Mouse (Mus musculus) urinary bladder, adult 2 months (tissue): ENCODE data around the gene Nek9. TPM values are rescaled to one million over a fixed set of nuclear protein-coding genes. Genes with fewer than 3 reads are reported as not detected.
"Not testable (repeated sequence)": the region's sequence is repeated elsewhere in the genome, so short reads cannot be mapped to it uniquely, and the experiment has no call there.

Source experiments
- DNase-seq: peaks from one replicate; pipeline ENCODE4 v3.0.0; 2022; ENCODE audit warnings: low spot score
- polyA plus RNA-seq: library from polyadenylated mRNA; depleted of rRNA; stranded (reverse); fragments of >200 nt; gene quantifications from 2 replicates; pipeline ENCODE4 v1.2.3, GENCODE M21; 2012

Nek9 gene
- polyA plus RNA-seq, 1 experiment: 54.2 TPM

DNA sequence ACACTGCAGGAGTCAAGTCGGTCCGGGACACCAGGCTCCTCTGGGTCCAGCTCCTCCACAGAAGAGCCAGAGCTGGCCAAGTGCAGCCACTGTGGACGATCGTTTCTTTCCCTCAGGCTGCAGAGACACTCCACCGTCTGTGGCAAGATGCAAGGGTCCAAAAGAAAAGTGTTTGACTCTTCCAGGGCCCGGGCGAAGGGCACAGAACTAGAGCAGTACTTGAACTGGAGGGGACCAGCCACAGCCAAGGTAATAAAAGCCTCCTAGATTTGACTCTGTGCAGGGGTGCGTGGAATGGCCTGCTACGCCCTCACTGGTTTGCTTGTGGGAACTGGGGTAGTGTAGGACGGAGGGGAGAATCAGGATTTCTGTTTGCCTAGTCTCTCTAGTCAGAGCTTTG lies 48.5 kb downstream of the Nek9 start:
- no peak for DNase-seq

DNA sequence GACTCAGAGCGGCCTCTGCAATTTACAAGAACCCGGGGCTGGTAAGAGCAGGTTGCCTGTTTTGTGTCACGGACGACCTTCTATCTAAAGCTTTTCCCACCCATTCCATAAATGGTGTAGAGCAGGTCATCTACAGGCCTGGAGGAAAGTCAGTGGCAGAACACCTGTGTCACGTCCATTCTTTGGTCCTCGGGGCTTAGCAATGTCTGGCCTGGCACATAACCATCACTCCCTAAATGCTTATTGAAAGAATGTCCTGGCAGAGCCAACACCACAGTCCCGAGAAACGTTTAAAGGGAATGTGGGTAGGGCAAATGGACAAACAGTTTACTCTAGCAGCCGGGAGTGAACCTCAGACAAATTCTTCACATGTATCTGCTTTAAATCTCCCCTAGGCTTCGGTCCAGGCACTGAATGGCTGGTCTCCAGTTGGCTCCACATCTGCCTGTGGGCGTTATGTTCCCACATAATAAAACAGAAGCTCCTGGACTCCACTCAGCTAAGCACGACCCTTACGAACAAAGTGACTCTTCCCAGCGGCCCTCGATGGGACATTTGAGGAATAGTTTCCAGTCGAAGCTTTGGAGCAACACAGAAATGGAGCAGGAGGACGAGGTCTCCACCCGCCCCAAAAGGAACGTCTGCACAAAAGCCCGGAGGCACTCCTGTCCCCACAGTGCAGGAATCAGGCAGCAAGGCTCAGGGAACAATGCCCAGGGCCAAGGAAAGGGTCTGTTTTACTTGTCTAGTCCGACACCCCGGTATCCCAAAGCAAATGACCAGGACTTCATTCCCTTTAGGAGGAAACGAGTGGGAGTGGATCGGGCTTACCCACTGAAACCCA lies 49.8 kb downstream of the Nek9 start:
- DNase-seq: no peak

DNA sequence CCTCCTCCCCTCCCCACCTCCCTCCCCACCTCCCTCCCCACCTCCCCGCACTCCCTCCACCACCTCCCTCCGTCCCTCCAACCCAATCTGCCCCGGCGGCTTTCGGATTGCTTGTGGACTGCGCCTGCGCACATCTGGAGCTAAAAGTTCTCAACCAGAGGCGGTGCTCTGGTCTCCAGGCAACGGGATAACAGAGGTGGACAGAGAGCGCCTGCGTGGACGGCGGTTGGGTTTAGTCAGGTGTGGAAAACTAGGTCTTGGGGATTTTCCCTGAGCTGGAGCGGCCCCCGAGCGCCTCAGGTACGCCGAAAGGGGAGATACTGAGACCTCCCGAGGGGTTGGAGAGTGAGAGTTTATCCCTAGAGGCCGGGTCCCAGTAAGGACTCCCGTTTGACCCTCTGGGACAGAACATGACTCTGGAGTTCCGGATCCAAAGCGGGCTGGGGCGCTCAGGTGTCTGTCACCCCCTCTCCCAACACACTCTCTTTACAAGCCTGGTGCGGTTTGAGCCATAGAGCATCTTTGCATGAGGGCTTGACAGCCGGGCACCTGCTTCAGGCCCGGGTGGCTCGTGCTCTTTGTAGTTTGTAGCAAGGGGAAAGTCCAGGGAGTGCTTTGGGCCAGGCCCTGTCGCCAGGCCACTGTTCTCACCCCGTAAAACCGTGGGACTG lies 50.5 kb downstream of the Nek9 start, which contains the start of gene Zc2hc1c:
Zc2hc1c (plus strand) TSS at position 106 of the 671 bp plus-strand sequence.
- peak; percentile 67 for DNase-seq

DNA sequence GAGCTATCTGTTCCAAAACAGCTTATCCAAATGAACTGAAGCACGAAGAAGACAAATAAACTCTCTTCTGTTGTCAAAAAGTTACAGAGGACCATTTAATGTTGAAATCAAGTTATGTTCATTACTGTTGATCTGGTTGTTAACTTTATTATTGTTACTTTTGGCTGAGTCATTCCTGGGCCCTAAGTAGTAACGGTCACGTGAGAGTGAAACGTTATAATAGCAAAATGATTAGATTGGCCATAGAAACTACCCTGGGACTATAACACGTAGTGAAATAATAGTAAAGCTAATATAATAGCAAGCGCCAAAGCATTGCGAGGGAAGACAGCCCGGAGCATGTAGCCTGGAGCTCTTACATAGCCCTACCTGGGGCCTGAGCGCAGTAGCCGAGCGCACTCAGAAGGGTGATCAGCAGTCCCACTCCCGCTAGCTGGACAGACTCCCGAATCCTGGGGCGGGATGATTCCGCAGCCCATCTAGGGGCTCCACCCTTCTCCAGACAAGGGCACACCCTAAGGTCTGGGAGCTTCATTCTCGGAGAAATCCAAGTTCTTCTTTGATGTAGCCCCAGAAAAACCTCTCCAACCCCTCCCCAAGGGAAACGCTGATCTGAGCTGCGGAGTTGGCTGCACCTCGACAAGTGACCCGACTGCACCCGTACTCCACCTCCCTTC lies 51.2 kb downstream of the Nek9 start, which contains the start of gene Acyp1:
Acyp1 (minus strand) TSS at position 630 of the 677 bp plus-strand sequence.
- DNase-seq: peak; percentile 41

- no peak for DNase-seq
These were observed 52.2 kb downstream of the Nek9 start for GRCm38 (mm10) chr12:85286941-85287340.

DNA sequence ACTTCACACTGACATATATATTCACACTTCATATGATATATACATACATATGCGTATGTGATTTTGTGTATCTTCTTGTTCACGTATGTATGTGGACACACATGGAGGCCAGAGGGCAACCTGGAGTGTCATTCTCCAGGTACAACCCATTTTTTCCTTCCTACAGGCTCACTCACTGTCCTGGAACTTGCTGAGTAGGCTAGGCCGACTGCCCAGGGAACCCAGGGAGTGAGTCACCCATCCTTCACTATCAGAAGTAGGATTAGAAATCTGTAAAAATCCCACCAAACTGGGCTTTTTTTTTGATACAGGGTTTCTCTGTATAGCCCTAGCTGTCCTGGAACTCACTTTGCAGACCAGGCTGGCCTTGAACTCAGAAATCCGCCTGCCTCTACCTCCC lies 54.2 kb downstream of the Nek9 start:
- DNase-seq: no peak

- no peak for DNase-seq
These were observed 54.8 kb downstream of the Nek9 start for GRCm38 (mm10) chr12:85284331-85284730.

DNA sequence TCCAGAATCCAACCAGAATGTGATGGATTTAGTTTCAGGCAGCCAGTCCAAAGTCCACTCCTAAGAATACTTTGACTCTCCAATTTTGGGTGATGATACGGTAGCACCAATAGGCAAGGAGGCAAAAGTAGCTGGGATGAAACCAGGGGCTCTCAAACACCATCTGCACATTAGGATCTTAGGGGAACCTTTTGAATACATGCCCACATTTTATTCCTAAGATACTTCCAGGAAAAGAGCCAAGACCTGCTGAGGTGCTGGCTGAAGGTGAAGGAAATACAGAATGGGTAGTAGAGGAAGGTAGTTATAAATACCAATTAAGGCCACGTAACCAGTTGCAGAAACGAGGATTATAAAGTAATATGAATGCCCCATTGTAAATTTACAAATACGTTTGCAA lies 57.4 kb downstream of the Nek9 start:
- not testable (repeated sequence) for DNase-seq

DNA sequence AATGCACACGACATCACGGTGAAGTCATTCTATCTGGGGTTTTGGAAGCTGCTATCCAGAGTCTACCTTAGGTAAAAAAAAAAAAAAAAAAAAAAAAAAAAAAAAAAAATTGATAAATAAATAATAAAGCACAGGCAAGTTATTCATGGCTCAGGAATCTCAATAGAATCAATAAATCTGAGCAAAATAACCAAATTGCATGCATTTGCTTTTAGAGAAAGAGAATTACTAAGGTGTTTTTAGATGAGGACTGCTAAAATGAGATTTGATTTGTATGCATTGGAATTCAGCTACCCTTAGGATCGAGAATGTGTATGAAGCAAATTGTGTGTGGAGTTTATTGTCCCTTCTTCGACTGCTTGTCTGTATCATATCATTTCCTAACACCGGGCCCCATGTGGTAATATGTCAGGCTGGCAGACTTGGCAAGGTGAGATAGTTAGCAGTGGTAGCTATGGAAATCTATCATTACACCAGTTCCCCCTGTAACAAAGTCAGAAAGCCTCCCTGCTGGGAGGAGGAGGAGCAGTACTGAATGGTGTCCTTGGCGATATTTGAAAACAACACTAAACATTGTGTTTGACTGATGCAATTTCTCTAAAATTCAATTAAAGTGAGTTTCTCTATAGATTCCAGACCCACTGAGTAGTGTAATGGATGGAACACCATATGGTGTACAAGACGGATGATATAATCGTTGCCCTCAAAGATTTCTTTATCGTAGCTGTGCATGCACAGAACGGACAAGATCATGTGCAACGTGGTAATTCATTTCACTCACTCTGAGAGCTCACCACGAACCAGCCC lies 58.1 kb downstream of the Nek9 start:
- no peak for DNase-seq

DNA sequence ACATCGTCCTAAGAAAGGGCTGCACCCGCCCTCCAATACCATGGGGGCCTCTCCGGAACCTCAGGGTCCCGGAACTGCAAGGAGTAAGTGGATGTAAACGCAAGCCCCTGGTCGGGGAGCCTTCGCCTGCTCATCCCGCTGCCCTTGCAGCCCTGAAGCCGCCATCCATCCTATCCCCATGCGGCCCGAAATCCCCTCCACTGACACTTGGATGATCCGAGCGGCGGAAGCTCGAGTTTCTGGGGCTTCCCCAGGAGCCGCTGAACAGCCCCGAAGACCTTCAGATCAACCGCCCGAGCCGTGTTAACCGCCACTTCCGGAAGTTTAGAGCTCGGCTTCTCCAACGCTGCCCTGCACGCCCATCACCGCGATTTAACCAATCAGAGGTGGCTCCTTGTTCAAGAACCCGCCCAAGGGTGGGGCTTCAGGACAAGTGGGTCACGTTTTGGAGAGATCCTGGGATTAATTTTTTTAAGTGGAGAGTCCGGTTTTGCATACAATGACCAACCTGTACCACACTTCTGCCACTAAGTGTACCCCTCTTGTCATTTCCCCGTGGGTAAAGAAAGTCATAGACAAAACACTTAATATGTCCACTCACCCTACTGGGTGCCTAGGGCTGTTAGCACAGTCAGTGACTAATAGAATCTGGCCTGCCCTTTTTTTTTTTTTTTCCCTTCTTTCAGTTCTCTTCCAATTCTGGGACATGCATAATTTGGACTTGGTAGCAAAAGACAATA lies 58.9 kb downstream of the Nek9 start:
- peak; percentile 82 for DNase-seq

DNA sequence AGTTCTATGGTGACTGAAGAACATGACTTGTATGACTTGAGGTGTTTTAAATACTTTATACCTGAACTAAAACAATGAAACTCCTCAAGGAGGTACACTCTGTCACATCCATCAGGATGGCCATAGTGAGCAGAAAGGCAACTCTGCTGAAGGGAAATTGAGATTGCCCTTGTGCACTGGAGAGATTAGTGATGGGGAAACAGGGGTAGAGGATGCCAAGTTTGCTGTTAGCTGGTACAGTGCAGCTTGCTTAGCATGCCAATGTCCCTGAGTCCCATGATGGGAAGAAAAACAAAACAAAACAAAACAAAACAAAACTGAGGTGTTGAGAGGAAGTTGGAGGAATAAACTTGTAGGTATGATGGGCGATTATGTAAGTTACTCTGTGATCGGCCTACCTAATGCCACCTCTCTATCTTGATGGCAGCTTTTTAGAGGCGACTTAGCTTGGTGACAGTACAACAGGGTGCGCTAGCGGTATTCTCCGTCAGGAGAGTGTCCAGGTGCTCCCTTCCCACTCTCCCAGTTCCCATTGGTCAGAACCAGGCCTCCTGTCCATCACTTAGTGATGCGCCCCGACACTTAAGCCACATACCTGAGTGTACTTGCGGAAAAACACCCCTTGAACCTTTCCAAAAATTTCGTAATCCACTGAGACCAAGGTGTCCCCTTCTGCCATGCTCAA lies 59.6 kb downstream of the Nek9 start:
- DNase-seq: no peak

- no peak for DNase-seq
These were observed 60.2 kb downstream of the Nek9 start for GRCm38 (mm10) chr12:85278919-85279318.

DNA sequence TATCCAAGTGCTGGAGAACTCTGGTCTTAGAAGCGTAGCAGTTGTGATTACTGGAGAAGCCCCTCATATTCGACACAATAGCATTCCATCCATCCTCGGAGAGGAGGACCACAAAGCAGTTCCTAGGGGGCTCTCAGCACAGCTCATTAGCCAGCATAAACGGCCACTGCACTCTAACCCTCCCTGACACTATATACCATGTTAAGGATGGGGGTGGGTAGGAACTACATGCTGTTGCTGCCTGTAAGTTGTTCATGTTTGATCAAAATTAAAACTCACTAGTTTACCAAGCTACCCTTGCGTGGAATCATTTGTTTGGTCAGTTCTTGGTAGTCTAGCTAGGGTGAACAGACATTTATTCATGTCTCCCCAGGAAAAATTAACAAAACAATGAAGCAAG lies 62.9 kb downstream of the Nek9 start:
- no peak for DNase-seq

- DNase-seq: no peak
These were observed 65.7 kb downstream of the Nek9 start for GRCm38 (mm10) chr12:85273508-85273907.

GRCm38 (mm10) chr12:85271843-85272206 lies 67.3 kb downstream of the Nek9 start:
- no peak for DNase-seq

DNA sequence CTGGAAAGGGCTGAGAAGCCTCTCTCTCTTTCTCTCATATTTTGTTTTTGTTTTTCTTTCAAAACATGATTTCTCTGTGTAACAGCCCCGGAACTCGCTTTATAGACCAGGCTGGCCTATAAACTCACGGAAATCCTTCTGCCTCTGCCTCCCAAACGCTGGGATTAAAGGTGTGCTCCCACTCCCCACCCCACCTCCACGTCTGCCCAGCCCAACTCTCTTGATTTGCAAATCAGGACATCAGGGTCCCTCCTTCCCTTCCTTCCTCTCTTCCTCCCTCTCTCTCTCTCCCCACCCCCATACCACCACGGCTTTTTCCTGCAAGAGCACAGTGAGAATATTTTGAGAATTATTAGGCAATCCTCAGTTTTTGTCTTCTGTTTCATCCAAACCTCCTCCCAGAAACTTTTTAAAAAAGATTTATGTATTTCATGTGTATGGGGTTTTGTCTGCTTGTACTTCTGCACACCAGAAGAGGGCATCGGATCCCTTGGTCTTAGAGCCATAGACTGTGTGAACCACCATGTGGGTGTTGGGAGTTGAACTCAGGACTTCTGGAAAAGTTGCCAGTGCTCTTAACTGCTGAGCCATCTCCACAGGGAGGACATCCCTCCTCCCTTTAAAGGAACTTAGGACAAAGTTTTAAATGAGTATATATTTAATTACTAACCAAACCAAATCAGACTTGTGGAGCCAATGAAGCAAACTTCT lies 67.9 kb downstream of the Nek9 start:
- DNase-seq: no peak

- peak; percentile 69 for DNase-seq
These were observed 68.8 kb downstream of the Nek9 start, which contains the start of gene Mlh3 for GRCm38 (mm10) chr12:85270319-85270718. Gene Mlh3 (minus strand): TSS chr12:85270599.

- DNase-seq: no peak
These were observed 69.3 kb downstream of the Nek9 start for GRCm38 (mm10) chr12:85269821-85270220.

GRCm38 (mm10) chr12:85266248-85266647 lies 72.9 kb downstream of the Nek9 start:
- no peak for DNase-seq

- no peak for DNase-seq
These were observed 74.2 kb downstream of the Nek9 start for GRCm38 (mm10) chr12:85264940-85265339.
